Mouse (Mus musculus) CH12.LX (cell line): ENCODE results near the gene Tnik. TPM values are rescaled to one million over a fixed set of nuclear protein-coding genes. Genes with fewer than 3 reads are reported as not detected.

ENCODE experiments used
- DNase-seq: peaks from one replicate; pipeline ENCODE4 v3.0.0-alpha.2; 2013; ENCODE audit errors: extremely low read depth
- H3K27ac ChIP-seq: 2 replicates; pipeline ENCODE4 v1.5.1; 2012; ENCODE audit warnings: low read depth, mild to moderate bottlenecking, control low read depth, moderate library complexity; ENCODE audit not compliant: insufficient read depth
- H3K27me3 ChIP-seq: replicated peaks from 2 replicates; pipeline ENCODE3; 2012; ENCODE audit warnings: inconsistent platforms
- H3K36me3 ChIP-seq, 2 experiments: replicated peaks in 1 of 2; 2 replicates each; pipeline versions ENCODE3 to v1.6.1; 2012; ENCODE audit warnings: inconsistent platforms in 1 of 2, low read length in 1 of 2, mild to moderate bottlenecking in 1 of 2, mixed read lengths in 1 of 2, moderate library complexity in 1 of 2; ENCODE audit not compliant: control insufficient read depth in 1 of 2, insufficient read depth in 1 of 2
- H3K4me1 ChIP-seq, 2 experiments: 2 replicates each; pipeline ENCODE4 v1.6.1; 2012; ENCODE audit warnings: inconsistent platforms in 1 of 2, moderate library complexity in 1 of 2; ENCODE audit not compliant: insufficient read depth in 2 of 2, control insufficient read depth in 1 of 2
- H3K4me2 ChIP-seq: 2 replicates; pipeline ENCODE4 v1.6.1; 2012; ENCODE audit warnings: low read depth, mild to moderate bottlenecking, control low read depth; ENCODE audit not compliant: poor library complexity, insufficient read depth, severe bottlenecking
- H3K4me3 ChIP-seq, 3 experiments: fragments of 150-350 bp in 1 of 3; sonication (generic) in 1 of 3; replicated peaks in 1 of 3; 2 replicates each; pipeline versions ENCODE3 to v1.5.1; 2011 to 2012; ENCODE audit warnings: low read depth in 2 of 3, low read length in 2 of 3, mild to moderate bottlenecking in 2 of 3, moderate library complexity in 2 of 3, control low read depth in 1 of 3, improper control_type of control experiment in 1 of 3, inconsistent platforms in 1 of 3, mixed read lengths in 1 of 3; ENCODE audit not compliant: poor library complexity in 1 of 3
- H3K79me2 ChIP-seq: replicated peaks from 2 replicates; pipeline ENCODE4 v1.6.1; 2012; ENCODE audit warnings: mild to moderate bottlenecking, moderate library complexity; ENCODE audit not compliant: control insufficient read depth, poor library complexity, insufficient read depth, severe bottlenecking; ENCODE audit errors: extremely low read depth
- H3K9ac ChIP-seq: 2 replicates; pipeline ENCODE4 v1.6.1; 2012; ENCODE audit warnings: low read depth, mild to moderate bottlenecking, control low read depth, moderate library complexity; ENCODE audit not compliant: insufficient read depth
- H3K9me3 ChIP-seq: replicated peaks from 2 replicates; pipeline ENCODE3; 2012; ENCODE audit warnings: low read length, inconsistent platforms, mixed read lengths
- BHLHE40 ChIP-seq: IDR thresholded peaks from 2 replicates; pipeline ENCODE4 v1.6.1; 2011; ENCODE audit warnings: mild to moderate bottlenecking, low read depth, low read length, improper control_type of control experiment
- CHD2 ChIP-seq: IDR thresholded peaks from 2 replicates; pipeline ENCODE4 v1.6.1; 2011; ENCODE audit warnings: low read length, improper control_type of control experiment
- CTCF ChIP-seq, 2 experiments: IDR thresholded peaks in 1 of 2; conservative IDR thresholded peaks in 1 of 2; 2 replicates each; pipeline ENCODE4 v1.5.1; 2011 to 2012; ENCODE audit warnings: low read depth in 2 of 2, low read length in 2 of 2, improper control_type of control experiment in 1 of 2, inconsistent platforms in 1 of 2, mild to moderate bottlenecking in 1 of 2, moderate library complexity in 1 of 2
- E2F4 ChIP-seq: IDR thresholded peaks from 2 replicates; pipeline ENCODE4 v1.6.1; 2011; ENCODE audit warnings: low read depth, low read length, improper control_type of control experiment; ENCODE audit not compliant: insufficient replicate concordance
- ELF1 ChIP-seq: IDR thresholded peaks from 2 replicates; pipeline ENCODE4 v1.6.1; 2014; ENCODE audit warnings: low read depth, mild to moderate bottlenecking, inconsistent platforms, low read length, improper control_type of control experiment
- ETS1 ChIP-seq: conservative IDR thresholded peaks from 2 replicates; pipeline ENCODE4 v1.6.1; 2012; ENCODE audit warnings: low read depth, mild to moderate bottlenecking, inconsistent platforms, low read length, improper control_type of control experiment, moderate library complexity
- HCFC1 ChIP-seq: IDR thresholded peaks from 2 replicates; pipeline ENCODE4 v1.6.1; 2012; ENCODE audit warnings: low read depth, mild to moderate bottlenecking, inconsistent platforms, low read length, improper control_type of control experiment
- IRF4 ChIP-seq: IDR thresholded peaks from 2 replicates; pipeline ENCODE4 v1.6.1; 2014; ENCODE audit warnings: low read depth, mild to moderate bottlenecking, inconsistent platforms, low read length, improper control_type of control experiment
- JUN ChIP-seq: IDR thresholded peaks from 2 replicates; pipeline ENCODE4 v1.6.1; 2011; ENCODE audit warnings: low read depth, mild to moderate bottlenecking, low read length, improper control_type of control experiment, moderate library complexity; ENCODE audit not compliant: insufficient read depth
- JUND ChIP-seq: conservative IDR thresholded peaks from 2 replicates; pipeline ENCODE4 v1.6.1; 2011; ENCODE audit warnings: low read depth, low read length, improper control_type of control experiment
- MAFK ChIP-seq: IDR thresholded peaks from 2 replicates; pipeline ENCODE4 v1.6.1; 2011; ENCODE audit warnings: low read length, improper control_type of control experiment; ENCODE audit not compliant: insufficient replicate concordance
- MAX ChIP-seq: IDR thresholded peaks from 2 replicates; pipeline ENCODE4 v1.6.1; 2011; ENCODE audit warnings: low read length, improper control_type of control experiment
- MXI1 ChIP-seq: IDR thresholded peaks from 2 replicates; pipeline ENCODE4 v1.6.1; 2011; ENCODE audit warnings: mild to moderate bottlenecking, low read depth, low read length, improper control_type of control experiment
- NELFE ChIP-seq: IDR thresholded peaks from 2 replicates; pipeline ENCODE4 v1.6.1; 2011; ENCODE audit warnings: low read depth, low read length, improper control_type of control experiment
- POLR2A ChIP-seq: IDR thresholded peaks from 2 replicates; pipeline ENCODE4 v1.6.1; 2011; ENCODE audit warnings: low read depth, mild to moderate bottlenecking, improper control_type of control experiment, low read length
- RCOR1 ChIP-seq: conservative IDR thresholded peaks from 2 replicates; pipeline ENCODE4 v1.6.1; 2012; ENCODE audit warnings: low read depth, mild to moderate bottlenecking, inconsistent platforms, low read length, improper control_type of control experiment
- SIN3A ChIP-seq: IDR thresholded peaks from 2 replicates; pipeline ENCODE4 v1.6.1; 2012; ENCODE audit warnings: low read length, improper control_type of control experiment, inconsistent platforms
- SMC3 ChIP-seq: IDR thresholded peaks from 2 replicates; pipeline ENCODE4 v1.6.1; 2011; ENCODE audit warnings: low read depth, low read length, improper control_type of control experiment
- TBP ChIP-seq: conservative IDR thresholded peaks from 2 replicates; pipeline ENCODE4 v1.6.1; 2011; ENCODE audit warnings: low read depth, low read length, improper control_type of control experiment
- TCF12 ChIP-seq: IDR thresholded peaks from 2 replicates; pipeline ENCODE4 v1.6.1; 2014; ENCODE audit warnings: low read depth, mild to moderate bottlenecking, inconsistent platforms, low read length, improper control_type of control experiment
- USF1 ChIP-seq: IDR thresholded peaks from 2 replicates; pipeline ENCODE4 v1.6.1; 2014; ENCODE audit warnings: low read depth, mild to moderate bottlenecking, inconsistent platforms, low read length, improper control_type of control experiment
- ZMIZ1 ChIP-seq: IDR thresholded peaks from 2 replicates; pipeline ENCODE4 v1.6.1; 2012; ENCODE audit warnings: low read depth, mild to moderate bottlenecking, inconsistent platforms, low read length, improper control_type of control experiment
- ZNF384 ChIP-seq: IDR thresholded peaks from 2 replicates; pipeline ENCODE4 v1.6.1; 2012; ENCODE audit warnings: low read depth, low read length, improper control_type of control experiment, inconsistent platforms
- dilution Hi-C: fragments of 300-500 bp; cut with MboI; formaldehyde crosslinking; loops from 2 replicates; pipeline ENCODE4 v1.14.3; 2020; ENCODE audit warnings: low sequenced_read_pairs; ENCODE audit not compliant: extremely low pct_unique_long_range_greater_than_20kb, extremely low pct_ligation_motif_present
- in situ Hi-C: fragments of 300-500 bp; cut with MboI; formaldehyde crosslinking; loops from 3 replicates; pipeline ENCODE4 v1.14.3; 2019; ENCODE audit warnings: low sequenced_read_pairs, low pct_ligation_motif_present, low pct_unique_long_range_greater_than_20kb, mixed read lengths
- polyA plus RNA-seq: library from polyadenylated mRNA; unstranded; fragments of >175 nt; gene quantifications from 2 replicates; pipeline ENCODE4 v1.2.1, GENCODE M21; 2012; ENCODE audit warnings: low read depth; ENCODE audit not compliant: insufficient read length
- total RNA-seq, 2 experiments: library from RNA; depleted of rRNA; stranded (reverse); fragments of 300-350 nt in 1 of 2; fragments of >200 nt in 1 of 2; gene quantifications; 2 replicates each; pipeline ENCODE4 v1.2.3; 2012 to 2014

Gene Tnik
- total and polyA plus RNA-seq, 3 experiments: 0.08 TPM; not detected in 2

GRCm38 (mm10) chr3:28262371-28263001 is 528 bp upstream of the Tnik start:
- no peaks in the 10 kb centered on the region for H3K4me1 ChIP-seq
- no peak overlapping the region for H3K4me2 ChIP-seq
- dilution Hi-C loops: no loop called here
- H3K79me2 ChIP-seq: no peaks in the 10 kb centered on the region
- no peak overlapping the region for H3K27ac ChIP-seq
- peaks cover 75% of the 10 kb centered on the region for H3K9me3 ChIP-seq
- no peak for DNase-seq
- no peak overlapping the region for H3K4me3 ChIP-seq
- no peaks in the 10 kb centered on the region for H3K36me3 ChIP-seq
- H3K27me3 ChIP-seq: no peaks in the 10 kb centered on the region
- in situ Hi-C loops: no loop called here
- TF ChIP-seq SMC3 (no peak), ZMIZ1 (no peak), HCFC1 (no peak), USF1 (no peak), IRF4 (no peak), SIN3A (no peak), CHD2 (no peak), ETS1 (no peak), POLR2A (no peak), TCF12 (no peak), MAFK (no peak)
- H3K9ac ChIP-seq: no peak overlapping the region

- Histone ChIP-seq H3K27ac (no peak overlapping the region), H3K36me3 (no peaks in the 10 kb centered on the region), H3K9ac (no peak overlapping the region), H3K9me3 (peaks cover 79% of the 10 kb centered on the region), H3K4me2 (no peak overlapping the region), H3K79me2 (no peaks in the 10 kb centered on the region), H3K4me3 (no peak overlapping the region), H3K4me1 (no peaks in the 10 kb centered on the region), H3K27me3 (no peaks in the 10 kb centered on the region)
- TF ChIP-seq SMC3 (no peak), MAX (no peak), BHLHE40 (no peak), ZNF384 (no peak), RCOR1 (no peak), CHD2 (no peak), SIN3A (no peak), USF1 (no peak), MXI1 (no peak), ELF1 (no peak), JUND (no peak), POLR2A (no peak), ETS1 (no peak), CTCF (conservative IDR thresholded peaks at IDR 0.05 in 1 of 2, IDR thresholded peaks at IDR 0.05 in 1 of 2; ENCODE audit: low read depth in 2 of 2, low read length in 2 of 2) (no peak), MAFK (no peak), JUN (no peak), TBP (no peak), NELFE (no peak), E2F4 (no peak), ZMIZ1 (no peak)
- in situ Hi-C loops (no loop called here), dilution Hi-C loops (no loop called here)
- no peak for DNase-seq
Measured at GRCm38 (mm10) chr3:28263948-28264840, 1.2 kb downstream of the Tnik start.
